Mouse (Mus musculus) neural tube, embryonic 10.5 days (tissue): Measurements from ENCODE around the gene Ciz1.

Experiments
- DNase-seq: peaks from one replicate; pipeline ENCODE4 v3.0.0-alpha.2; 2017; ENCODE audit warnings: low spot score; ENCODE audit errors: extremely low spot score

Ciz1 gene

GRCm38 (mm10) chr2:32416556-32416955, 64.4 kb downstream of the Ciz1 start:
- no peak for DNase-seq

DNA sequence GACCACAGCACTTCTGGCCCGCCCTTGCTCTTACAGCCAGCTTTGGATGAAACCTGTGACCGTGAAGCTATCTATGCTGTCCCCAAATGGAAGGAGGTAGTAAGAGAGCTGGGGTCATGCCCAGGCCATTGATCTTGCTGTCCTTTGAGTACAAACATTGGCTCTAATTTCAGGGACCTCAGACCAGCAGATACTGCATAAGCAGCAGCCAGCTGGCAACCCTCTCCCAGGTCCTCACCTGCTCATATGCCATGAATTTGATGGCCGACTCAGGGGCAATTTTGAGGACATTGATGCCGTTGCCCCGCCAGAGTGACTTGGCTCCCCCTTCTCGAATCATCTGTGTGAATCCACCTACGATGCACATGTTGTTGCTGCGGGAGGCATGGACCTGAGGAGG, 65.4 kb downstream of the Ciz1 start:
- no peak for DNase-seq

GRCm38 (mm10) chr2:32418430-32419151, 66.5 kb downstream of the Ciz1 start:
- DNase-seq: no peak

GRCm38 (mm10) chr2:32419359-32419758, 67.2 kb downstream of the Ciz1 start:
- no peak for DNase-seq

DNA sequence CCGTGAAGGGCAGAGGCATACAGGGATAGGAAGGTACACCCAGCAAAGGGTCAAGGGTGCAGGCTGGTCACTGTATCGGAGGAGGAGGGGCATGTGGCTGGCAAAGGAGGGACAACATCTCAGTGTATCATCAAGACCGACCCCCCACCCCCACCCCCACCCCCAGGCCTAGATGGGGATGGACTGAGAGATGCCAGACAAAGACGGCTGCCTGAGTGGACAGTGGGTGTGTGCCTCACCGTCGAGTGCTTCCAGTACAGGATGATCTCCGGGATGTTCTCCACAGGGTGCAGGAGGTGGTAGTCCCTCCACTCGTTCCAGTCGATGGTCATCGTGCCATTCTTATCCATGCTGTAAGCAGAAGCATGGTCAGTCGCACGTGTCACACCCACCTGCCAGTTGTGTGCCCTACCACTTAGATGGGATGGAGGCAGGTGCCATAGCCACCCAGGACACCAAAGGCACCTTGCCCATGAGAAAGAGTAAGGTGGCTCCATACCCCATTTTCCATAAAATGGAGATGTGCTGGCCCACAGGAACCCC, 68.0 kb downstream of the Ciz1 start:
- no peak for DNase-seq

GRCm38 (mm10) chr2:32420647-32421046, 68.5 kb downstream of the Ciz1 start:
- no peak for DNase-seq

DNA sequence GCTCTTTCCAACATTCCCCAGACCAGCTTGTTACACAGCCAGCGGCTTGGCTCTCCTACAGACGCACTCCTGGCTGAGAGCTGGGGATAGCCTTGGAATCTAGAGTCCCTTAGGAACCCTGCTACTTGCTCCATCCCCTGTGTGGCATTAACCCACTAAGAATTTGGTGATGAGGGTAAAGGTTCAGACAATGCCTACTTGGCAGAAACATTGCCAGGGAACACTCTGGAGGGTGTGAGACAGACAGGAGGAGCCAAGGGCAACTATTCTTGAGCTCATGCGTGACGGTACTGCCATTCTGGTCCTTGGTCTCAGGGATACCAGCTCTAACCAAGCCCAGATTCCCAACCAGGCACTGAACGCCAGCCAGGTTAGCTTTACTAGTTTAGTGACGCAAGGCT, 69.7 kb downstream of the Ciz1 start:
- DNase-seq: no peak

DNA sequence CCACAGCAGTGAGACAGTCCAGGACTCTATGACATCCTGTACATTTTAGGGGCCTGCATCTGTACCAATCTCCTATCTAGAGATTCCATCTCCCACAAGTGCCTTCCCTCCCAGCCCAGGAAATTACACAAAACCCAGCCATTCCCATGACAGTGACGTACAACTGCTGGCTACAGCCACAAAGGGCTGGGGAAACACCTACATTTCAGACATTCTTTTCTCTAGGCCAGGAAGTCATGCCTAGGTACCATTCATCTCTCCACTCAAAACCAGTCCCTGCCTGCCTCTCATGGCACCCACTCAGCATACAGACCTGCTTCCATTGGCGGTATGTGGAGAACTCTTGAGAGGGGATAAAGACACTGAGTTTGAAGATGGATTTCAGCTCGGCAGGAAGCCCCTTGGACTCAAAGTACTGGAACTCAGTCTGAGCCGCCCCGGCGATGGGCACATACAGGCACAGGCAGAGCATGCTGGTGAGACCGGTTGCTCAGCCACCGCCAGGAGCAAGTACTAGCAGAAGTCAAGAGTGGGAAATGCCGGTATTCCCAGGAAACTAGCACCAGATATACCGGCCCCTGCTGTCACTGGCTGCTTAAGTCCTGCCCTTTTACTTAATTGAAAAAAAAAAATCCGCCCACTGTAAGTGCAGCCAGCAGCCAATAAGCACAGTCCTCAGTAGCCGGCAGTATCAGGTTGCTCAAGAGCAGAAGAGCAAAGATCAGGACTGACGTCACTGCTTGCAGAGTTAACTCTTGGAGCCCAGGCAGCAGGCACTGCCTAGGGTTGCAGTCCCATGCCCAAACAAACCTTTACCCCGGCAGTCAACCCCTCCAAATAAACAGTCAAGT, 71.6 kb downstream of the Ciz1 start:
- DNase-seq: peak; percentile 59

DNA sequence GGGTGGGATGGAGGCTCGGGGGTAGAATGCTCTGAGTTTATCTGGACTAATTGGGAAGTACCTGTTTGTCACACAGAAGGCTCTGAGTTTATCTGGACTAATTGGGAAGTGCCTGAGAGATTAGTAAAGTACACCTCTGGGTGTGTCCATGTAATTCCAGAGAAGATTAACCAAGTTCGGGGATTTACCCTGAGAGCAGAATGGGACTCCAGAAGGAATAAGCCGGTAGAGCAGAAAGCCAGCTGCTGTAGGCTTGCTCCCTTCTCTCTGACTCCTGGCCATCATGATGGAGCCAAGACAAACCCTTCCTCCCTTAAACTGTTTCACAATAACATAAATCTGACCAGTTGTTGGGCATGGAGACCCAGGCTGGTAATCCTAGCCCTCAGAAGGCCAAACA, 72.7 kb downstream of the Ciz1 start:
- no peak for DNase-seq

- DNase-seq: no peak
Observed at GRCm38 (mm10) chr2:32425568-32425967, 73.4 kb downstream of the Ciz1 start.

GRCm38 (mm10) chr2:32426141-32426540, 74.0 kb downstream of the Ciz1 start:
- no peak for DNase-seq

- no peak for DNase-seq
Observed at GRCm38 (mm10) chr2:32427720-32428119, 75.6 kb downstream of the Ciz1 start.

GRCm38 (mm10) chr2:32428262-32428722, 76.2 kb downstream of the Ciz1 start:
- no peak for DNase-seq

- DNase-seq: no peak
Observed at GRCm38 (mm10) chr2:32429215-32429891, 77.2 kb downstream of the Ciz1 start.
